Mouse (Mus musculus): ENCODE results near the gene Dhfr.

The Dhfr gene

GRCm38 (mm10) chr13:92393047-92393661, 38.6 kb downstream of the Dhfr start:
- no peak for DNase-seq (ENCODE audit: low spot score)

DNA sequence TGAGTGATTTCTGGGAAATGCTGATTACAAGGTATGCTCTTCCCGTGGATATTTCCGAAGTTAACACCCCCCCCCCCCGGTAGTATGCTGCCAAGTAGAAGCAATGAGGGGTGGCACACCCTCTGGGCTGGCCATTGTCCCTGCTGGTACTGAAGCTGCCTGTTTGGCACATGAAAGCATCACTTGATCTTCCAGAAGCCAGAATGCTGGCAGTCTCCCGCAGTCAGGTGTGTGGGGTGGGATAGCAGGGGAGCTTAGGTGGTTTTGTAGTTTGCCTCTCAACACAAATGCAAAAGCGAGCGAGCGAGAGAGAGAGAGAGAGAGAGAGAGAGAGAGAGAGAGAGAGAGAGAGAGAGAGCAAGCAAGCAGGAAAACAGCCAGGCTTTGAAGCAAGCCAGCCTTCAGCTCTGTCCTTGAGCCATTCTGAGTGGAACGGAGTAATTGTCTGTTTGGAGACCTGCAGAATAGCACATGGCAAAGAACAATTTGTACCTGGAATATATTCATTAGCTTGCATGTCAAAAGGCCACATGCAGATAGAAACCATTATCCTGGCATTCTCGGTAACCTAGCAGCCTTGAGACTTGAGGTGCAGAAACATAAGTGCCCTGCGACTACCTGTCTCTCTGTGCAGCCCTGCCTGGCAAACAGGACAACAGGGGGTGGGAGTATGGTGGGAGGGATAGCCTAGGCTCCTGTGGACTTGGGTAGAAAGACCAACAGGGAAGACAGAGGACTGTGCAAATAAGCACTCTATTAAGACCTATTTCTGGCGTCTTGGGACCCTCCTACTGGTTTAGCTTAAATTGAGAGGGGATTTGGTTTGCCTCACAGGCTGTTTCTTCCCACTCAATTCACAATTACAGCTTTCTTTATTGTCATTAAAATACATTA, 44.2 kb downstream of the Dhfr start:
- DNase-seq (ENCODE audit: low spot score), result no peak

GRCm38 (mm10) chr13:92402063-92402462, 47.5 kb downstream of the Dhfr start:
- no peak for DNase-seq (ENCODE audit: low spot score)

- DNase-seq (ENCODE audit: low spot score), result no peak
These were observed 49.0 kb downstream of the Dhfr start for GRCm38 (mm10) chr13:92403496-92403895.

DNA sequence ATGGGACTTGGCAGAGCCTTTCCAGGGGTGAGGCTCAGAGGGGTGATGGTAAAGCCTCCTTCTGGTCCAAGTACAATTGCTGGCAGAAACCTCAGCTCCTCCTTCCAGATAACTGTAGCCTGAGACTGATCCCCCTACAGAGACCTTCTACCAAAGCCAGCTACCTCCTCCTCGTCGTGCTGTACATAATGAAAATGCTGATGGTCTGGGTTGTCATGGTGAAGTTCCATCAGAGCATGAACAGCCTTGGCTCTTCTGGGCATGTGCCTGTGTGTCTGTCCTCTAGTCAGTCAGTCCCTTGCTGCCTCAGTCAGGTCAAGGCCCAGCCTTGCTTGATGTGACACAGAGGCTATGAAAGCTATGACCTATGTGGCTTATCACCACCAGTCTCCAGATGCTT, 56.0 kb downstream of the Dhfr start:
- DNase-seq (ENCODE audit: low spot score), result no peak

GRCm38 (mm10) chr13:92419630-92420029, 65.1 kb downstream of the Dhfr start:
- DNase-seq (ENCODE audit: low spot score), result no peak

DNA sequence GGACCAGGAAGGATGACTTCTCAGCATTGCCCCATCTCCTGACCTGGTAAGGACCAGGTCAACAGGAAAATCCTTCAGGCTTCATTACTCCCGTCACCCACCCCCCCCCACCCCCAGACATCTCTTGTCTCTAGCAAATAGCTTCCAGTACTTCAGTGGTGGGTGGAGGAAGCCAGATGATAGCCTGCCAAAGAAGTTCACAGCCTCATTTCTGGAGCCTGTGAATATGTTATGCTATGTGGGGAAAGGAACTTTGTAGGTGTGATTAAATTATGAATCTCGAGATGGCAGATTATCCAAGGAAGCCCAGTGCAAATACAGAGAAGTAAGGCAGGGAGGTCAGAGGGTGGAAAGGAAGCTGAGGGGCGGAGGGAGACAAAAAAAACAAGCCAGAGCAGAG, 69.2 kb downstream of the Dhfr start:
- no peak for DNase-seq (ENCODE audit: low spot score)

DNA sequence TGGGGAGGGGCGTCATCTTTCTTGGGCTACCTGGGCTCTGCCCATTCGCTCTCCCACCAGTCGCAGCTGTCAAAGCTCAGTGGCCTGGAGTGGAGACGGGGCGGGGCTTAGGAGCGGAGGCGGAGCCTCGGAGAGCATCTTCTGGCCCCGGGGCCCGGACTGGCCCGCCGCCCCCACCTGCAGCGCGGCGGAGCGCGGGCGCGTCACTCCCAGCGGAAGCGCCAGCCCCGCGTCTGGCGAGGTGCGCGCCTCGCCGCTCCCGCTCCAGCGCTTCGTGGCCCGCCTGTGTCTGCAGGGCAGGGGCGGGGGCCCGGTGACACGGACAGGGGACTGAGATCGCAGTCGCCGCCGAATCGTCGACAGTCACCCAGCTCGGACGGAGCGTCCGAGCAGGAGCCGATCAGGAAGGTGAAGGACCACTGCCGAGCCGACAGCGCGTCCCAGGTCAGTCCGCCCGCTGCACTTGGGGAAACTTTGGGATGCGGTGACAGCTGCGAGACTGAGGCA, 71.3 kb downstream of the Dhfr start, which contains the start of gene Ankrd34b:
Gene Ankrd34b, plus strand, starts transcription at position 139 of the 507 bp plus-strand sequence.
- DNase-seq (ENCODE audit: low spot score), result no peak

GRCm38 (mm10) chr13:92426294-92427051, 71.9 kb downstream of the Dhfr start:
- no peak for DNase-seq (ENCODE audit: low spot score)

- DNase-seq (ENCODE audit: low spot score), result peak; percentile 48
These were observed 72.9 kb downstream of the Dhfr start for GRCm38 (mm10) chr13:92427351-92427855.
